Mouse (Mus musculus): Measurements from ENCODE around the gene 9430097D07Rik.

DNA sequence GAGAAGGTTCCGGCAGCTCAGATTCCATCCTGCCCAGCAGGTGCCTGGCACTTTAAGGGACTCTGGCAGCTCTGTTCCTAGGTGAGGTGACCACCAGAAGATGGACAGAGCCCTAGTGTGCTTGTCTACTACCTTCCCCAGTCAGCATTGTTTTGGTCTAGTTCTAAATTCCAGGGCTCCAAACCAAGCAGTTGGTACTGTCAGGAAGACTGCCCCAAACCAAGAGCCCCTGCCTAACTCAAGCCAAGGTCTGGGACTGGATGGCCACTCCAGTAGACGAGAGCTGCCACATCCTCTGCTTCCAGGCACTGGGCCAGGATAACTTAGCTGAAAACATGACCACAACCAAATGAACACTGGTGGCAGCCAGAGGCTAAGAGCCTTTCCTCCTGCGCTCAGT, 6.5 kb downstream of the 9430097D07Rik start:
- TF ChIP-seq ZNF384 (IDR thresholded peaks at IDR 0.05; ENCODE audit: low read depth, low read length) (no peak), CTCF (conservative IDR thresholded peaks at IDR 0.05 in 1 of 2, IDR thresholded peaks at IDR 0.05 in 1 of 2; ENCODE audit: low read depth in 2 of 2, low read length in 2 of 2) (no peak), MXI1 (IDR thresholded peaks at IDR 0.05; ENCODE audit: low read depth, low read length) (no peak), CHD1 (IDR thresholded peaks at IDR 0.05; ENCODE audit: low read depth, low read length) (no peak), NRF1 (IDR thresholded peaks at IDR 0.05; ENCODE audit: low read depth, low read length) (no peak), TBP (conservative IDR thresholded peaks at IDR 0.05; ENCODE audit: low read depth, low read length) (no peak), SMC3 (IDR thresholded peaks at IDR 0.05; ENCODE audit: low read depth, low read length) (no peak), IRF4 (IDR thresholded peaks at IDR 0.05; ENCODE audit: low read depth, low read length) (no peak), ZC3H11A (IDR thresholded peaks at IDR 0.05; ENCODE audit: low read depth, low read length) (no peak)
